Mouse (Mus musculus) embryonic fibroblast, embryonic 13.5 days (primary cell): ENCODE results near the gene Qdpr.
"Not testable (repeated sequence)": the region's sequence is repeated elsewhere in the genome, so short reads cannot be mapped to it uniquely, and the experiment has no call there.

Experiments
- CTCF ChIP-seq: IDR thresholded peaks from 2 replicates; pipeline ENCODE4 v1.5.1; 2011; ENCODE audit warnings: mild to moderate bottlenecking, control low read depth, low read length, moderate library complexity, borderline replicate concordance; ENCODE audit not compliant: insufficient read depth
- POLR2A ChIP-seq: IDR thresholded peaks from 2 replicates; pipeline ENCODE4 v1.6.1; 2011; ENCODE audit warnings: low read depth, mild to moderate bottlenecking, control low read depth, low read length, moderate library complexity

DNA sequence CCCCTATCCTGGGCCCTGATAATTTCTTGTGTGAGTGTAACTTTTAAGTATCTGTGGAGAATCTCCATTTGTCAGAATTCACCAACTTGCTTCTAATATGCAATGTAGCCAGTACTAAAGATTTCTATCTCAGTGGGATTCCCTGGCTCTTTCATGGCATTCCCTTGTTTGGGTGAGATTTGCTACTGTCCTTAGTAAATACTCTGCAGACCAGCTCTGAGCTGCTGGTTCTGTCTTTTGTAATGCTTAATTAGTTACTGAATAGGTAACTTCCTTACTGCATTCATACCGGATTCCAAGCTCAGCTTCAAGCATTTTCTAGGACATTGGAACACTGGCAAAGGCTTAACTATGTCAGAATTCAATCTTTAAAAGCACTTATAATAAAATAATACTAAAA lies 24.3 kb downstream of the Qdpr start:
- TF ChIP-seq POLR2A, CTCF: not testable (repeated sequence)
